Mouse (Mus musculus) heart, postnatal 14 days (tissue): ENCODE measurements around the gene Gm43951. TPM values are rescaled to one million over a fixed set of nuclear protein-coding genes. Genes with fewer than 3 reads are reported as not detected.

Source experiments
- DNase-seq, 2 experiments: peaks; one replicate each; pipeline ENCODE4 v3.0.0; 2021 to 2022
- intact Hi-C: fragments of 180-260 bp; cut with DNase I; formaldehyde crosslinking; loops from one replicate; pipeline ENCODE4 v1.15.1; 2025
- long read RNA-seq, 2 experiments: library from polyadenylated mRNA; stranded (forward); transcript quantifications; one replicate each; pipeline ENCODE4 v2.0.0; 2021
- total RNA-seq, 2 experiments: library from RNA; stranded (reverse); gene quantifications; 2 replicates each; pipeline ENCODE4 v1.2.3; 2021

The Gm43951 gene
- under 1 TPM; 0.41 to 0.74 TPM for total RNA-seq
- long read RNA-seq, experiment 1 = 0 reads
- long read RNA-seq, experiment 2 = 0 reads

GRCm38 (mm10) chr11:72206341-72207203 is at the start of gene Gm43951:
Gene Gm43951 (minus strand): TSS chr11:72206840.
- intact Hi-C loops = loop anchor here (5.0 kb wide), 1 partner anchor 154 kb away; no protein-coding TSS in a partner anchor
- DNase-seq = peak in 1 of 2 experiments; percentile 23

- intact Hi-C loops = no loop called here
These were observed 49.8 kb upstream of the Gm43951 start for GRCm38 (mm10) chr11:72256441-72256840.

GRCm38 (mm10) chr11:72255629-72256028 is 49.0 kb upstream of the Gm43951 start:
- no peak for DNase-seq
- intact Hi-C loops = no loop called here

More at GRCm38 (mm10) chr11:72256441-72256840, 49.8 kb upstream of the Gm43951 start:
- DNase-seq = no peak

- DNase-seq = no peak
- intact Hi-C loops = no loop called here
These were observed 38.6 kb upstream of the Gm43951 start for GRCm38 (mm10) chr11:72245196-72245753.

GRCm38 (mm10) chr11:72240062-72240860 is 33.6 kb upstream of the Gm43951 start:
- intact Hi-C loops = no loop called here
- no peak for DNase-seq

- intact Hi-C loops = no loop called here
These were observed 27.4 kb upstream of the Gm43951 start for GRCm38 (mm10) chr11:72234013-72234412.

GRCm38 (mm10) chr11:72232991-72233390 is 26.4 kb upstream of the Gm43951 start:
- DNase-seq = no peak
- intact Hi-C loops = no loop called here

More at GRCm38 (mm10) chr11:72234013-72234412, 27.4 kb upstream of the Gm43951 start:
- peak in 1 of 2 experiments; percentile 15 for DNase-seq

GRCm38 (mm10) chr11:72232068-72232467 is 25.4 kb upstream of the Gm43951 start:
- intact Hi-C loops = no loop called here
- no peak for DNase-seq

- DNase-seq = no peak
- intact Hi-C loops = loop anchor here (5.0 kb wide), 1 partner anchor 94 kb away; no protein-coding TSS in a partner anchor
These were observed 21.9 kb upstream of the Gm43951 start for GRCm38 (mm10) chr11:72228513-72228912.

- intact Hi-C loops = loop anchor here (5.0 kb wide), 1 partner anchor 95 kb away; no protein-coding TSS in a partner anchor
- no peak for DNase-seq
These were observed 20.3 kb upstream of the Gm43951 start for GRCm38 (mm10) chr11:72226901-72227300.

- DNase-seq = no peak
- intact Hi-C loops = loop anchor here (5.0 kb wide), 1 partner anchor 96 kb away; no protein-coding TSS in a partner anchor
These were observed 19.6 kb upstream of the Gm43951 start for GRCm38 (mm10) chr11:72226020-72226791.

- intact Hi-C loops = loop anchor here (2.0 to 5.0 kb wide), 4 partner anchors 38 to 337 kb away; no protein-coding TSS in a partner anchor
- peak; percentile 76 to 83 for DNase-seq
These were observed 18.2 kb upstream of the Gm43951 start for GRCm38 (mm10) chr11:72224865-72225264.

GRCm38 (mm10) chr11:72223414-72223813 is 16.8 kb upstream of the Gm43951 start:
- DNase-seq = no peak
- intact Hi-C loops = loop anchor here (5.0 kb wide), 1 partner anchor 339 kb away; no protein-coding TSS in a partner anchor

- peak; percentile 72 to 81 for DNase-seq
- intact Hi-C loops = loop anchor here (5.0 kb wide), 1 partner anchor 341 kb away; no protein-coding TSS in a partner anchor
These were observed 14.6 kb upstream of the Gm43951 start for GRCm38 (mm10) chr11:72221278-72221677.

GRCm38 (mm10) chr11:72217116-72217515 is 10.5 kb upstream of the Gm43951 start:
- no peak for DNase-seq

GRCm38 (mm10) chr11:72215410-72215797 is 8.8 kb upstream of the Gm43951 start, which contains the start of gene Med31:
Gene Med31 (minus strand): TSS chr11:72215592.
- peak; percentile 68 to 81 for DNase-seq
- intact Hi-C loops = no loop called here

More at GRCm38 (mm10) chr11:72217116-72217515, 10.5 kb upstream of the Gm43951 start:
- intact Hi-C loops = no loop called here

- DNase-seq = peak; percentile 91 to 95
- intact Hi-C loops = no loop called here
These were observed 8.2 kb upstream of the Gm43951 start for GRCm38 (mm10) chr11:72214591-72215409.

GRCm38 (mm10) chr11:72207834-72208377 is 1.3 kb upstream of the Gm43951 start:
- intact Hi-C loops = loop anchor here (5.0 kb wide), 1 partner anchor 156 kb away; no protein-coding TSS in a partner anchor
- DNase-seq = no peak
